Mouse (Mus musculus) ovary, postnatal 36 days (tissue): ENCODE results near the gene Slc35g3.
A peak's percentile ranks its signal among the peaks of the same experiment; 100 is the strongest.

ENCODE experiments used
- DNase-seq: peaks from one replicate; pipeline ENCODE4 v3.0.0; 2022; ENCODE audit warnings: low spot score, mixed read lengths

Slc35g3 gene

GRCm38 (mm10) chr11:69784793-69785272, 23.1 kb upstream of the Slc35g3 start:
- no peak for DNase-seq

DNA sequence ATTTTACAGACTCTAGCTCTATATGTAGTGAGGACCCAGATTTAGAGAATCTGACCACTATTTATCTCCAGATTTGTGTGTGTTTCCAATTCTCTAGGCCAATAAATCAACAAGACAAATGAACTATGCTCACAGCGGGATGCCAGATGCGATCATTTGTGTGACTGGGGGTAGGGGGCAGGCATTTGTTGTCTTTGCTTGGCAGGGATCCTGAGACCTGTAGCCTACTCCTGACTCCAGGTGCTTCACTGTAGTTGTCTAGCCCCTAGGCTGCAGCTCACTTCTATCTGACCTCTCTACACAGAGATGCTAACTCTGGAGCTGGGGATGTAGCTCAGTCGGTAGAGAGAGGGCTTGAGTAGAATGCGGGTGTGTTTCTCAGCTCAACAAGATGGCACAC, 20.1 kb upstream of the Slc35g3 start:
- no peak for DNase-seq

DNA sequence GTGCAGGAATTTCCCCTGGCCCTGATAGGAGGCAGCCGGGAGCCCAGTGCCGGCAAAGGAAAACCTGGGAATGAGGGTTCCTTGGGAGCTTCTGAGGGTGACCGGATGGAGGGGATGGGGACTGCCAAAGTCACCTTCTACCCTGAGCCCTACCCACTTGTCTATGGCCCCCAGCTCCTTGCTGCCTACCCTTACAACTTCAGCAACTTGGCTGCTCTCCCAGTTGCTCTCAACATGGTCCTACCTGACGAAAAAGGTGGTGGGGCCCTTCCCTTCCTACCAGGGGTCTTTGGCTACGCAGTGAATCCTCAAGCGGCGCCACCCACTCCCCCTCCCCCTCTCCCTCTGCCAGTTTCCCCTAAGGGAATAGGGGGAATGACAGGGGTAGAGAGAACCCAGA, 17.2 kb upstream of the Slc35g3 start:
- no peak for DNase-seq

DNA sequence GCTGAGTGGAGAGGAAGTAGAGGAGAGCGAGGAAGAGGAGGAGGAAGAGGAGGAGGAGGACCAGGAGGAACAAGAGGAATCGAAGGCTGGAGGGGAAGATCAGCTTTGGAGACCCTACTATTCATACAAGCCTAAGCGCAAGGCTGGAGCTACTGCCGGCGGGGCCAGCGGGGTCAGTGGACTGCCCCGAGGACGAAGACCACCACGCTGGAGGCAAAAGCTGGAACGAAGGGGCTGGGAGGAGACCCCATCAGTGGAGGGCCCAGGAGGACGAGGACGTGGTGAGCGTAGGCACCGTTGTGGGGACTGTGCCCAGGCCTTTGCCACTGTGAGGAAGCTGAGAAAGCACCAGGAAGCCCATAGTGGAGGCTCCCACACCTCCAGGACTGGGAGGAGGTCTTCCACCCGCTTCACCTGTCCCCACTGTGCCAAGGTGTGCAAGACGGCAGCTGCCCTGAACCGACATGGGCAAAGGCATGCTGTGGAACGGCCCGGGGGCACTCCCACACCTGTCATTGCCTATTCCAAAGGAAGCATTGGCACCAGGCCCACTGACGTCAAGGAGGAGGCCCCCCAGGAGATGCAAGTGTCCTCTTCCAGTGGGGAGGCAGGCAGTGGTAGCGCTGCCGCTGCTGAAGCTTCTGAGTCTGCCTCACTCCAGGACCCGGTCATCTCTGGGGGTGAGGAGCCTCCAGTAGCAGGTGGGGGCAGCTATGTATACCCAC, 16.7 kb upstream of the Slc35g3 start:
- no peak for DNase-seq

GRCm38 (mm10) chr11:69777504-69778257, 15.9 kb upstream of the Slc35g3 start:
- no peak for DNase-seq

GRCm38 (mm10) chr11:69776488-69776887, 14.7 kb upstream of the Slc35g3 start:
- DNase-seq, result no peak

GRCm38 (mm10) chr11:69775716-69776115, 13.9 kb upstream of the Slc35g3 start:
- no peak for DNase-seq

- DNase-seq, result no peak
Measured at GRCm38 (mm10) chr11:69774961-69775360, 13.2 kb upstream of the Slc35g3 start.

DNA sequence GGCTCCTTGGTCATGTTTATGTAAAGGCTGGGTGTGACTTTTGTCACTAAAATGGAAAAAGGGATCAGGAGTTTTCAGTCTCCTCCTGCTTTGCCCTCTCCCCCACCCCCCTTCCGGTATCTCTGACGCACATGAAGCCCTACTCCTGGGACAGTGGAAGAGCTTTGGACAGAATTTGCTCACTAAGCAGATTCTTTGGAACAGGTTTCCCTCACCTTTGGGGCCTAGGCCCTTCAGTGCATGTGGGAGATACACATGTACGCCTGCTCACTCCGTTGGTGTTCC, 5.8 kb upstream of the Slc35g3 start:
- DNase-seq, result no peak

DNA sequence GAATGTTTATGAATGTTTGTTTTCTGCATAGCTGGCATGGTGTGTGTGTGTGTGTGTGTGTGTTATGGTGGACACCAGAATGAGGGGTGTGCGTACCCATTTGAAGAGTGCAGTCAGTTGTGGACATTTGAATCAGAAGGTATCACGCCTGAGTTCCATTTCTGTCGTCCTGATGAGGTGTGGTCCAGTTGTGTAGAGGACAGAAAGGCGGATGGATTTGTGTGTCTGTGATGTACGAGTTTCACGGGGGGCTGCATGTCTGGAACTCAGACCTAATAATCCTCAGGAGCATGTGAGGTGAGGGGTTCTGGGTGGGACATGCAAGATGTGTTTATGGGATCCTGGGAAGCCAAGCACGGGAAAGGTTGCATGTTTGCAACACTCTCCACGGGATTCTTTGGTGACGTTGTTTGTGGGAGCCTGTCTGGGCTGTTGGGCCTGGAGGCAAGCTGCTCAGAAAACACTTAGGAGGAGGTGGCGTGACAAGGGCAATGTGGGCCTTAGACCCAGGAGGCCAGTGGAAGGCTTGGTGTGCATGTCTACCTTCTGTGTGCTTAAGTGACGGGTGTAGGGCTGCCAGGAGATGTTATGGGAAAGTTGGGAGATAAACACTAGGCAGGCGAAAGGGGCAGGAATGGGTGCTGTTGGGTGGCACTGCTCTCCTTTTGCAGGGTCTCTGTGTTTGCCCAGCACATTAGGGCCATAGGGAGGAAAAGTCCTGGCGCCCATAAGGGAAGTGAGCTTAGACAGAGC, 5.3 kb upstream of the Slc35g3 start:
- no peak for DNase-seq

DNA sequence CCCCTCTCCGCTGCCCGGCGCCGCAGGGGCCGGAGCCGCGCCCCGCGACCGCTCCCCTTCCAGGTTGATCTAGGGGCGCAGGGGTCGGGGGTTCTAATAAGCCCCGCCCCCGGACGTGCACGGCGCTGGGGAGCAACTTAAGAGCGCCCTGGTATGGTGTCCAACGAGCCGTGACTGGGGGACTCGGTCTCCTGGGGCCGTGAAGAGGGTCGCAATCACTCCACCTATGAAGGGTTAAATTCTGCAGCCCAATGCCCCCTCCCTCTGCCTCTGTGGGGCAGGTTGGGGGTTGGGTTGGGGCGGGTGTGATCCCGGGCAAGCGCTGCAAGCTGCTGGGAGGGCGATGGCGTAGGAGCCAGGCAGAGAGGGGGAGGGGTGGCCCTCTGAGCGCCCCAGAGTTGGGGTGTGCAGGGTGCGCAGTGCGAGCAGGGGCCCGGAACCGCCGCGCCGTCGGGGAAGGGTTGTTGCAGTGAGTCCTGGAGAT, 4.4 kb upstream of the Slc35g3 start:
- DNase-seq, result peak; percentile 71

GRCm38 (mm10) chr11:69765221-69766125, 3.7 kb upstream of the Slc35g3 start, which contains the start of gene Zbtb4:
Gene Zbtb4 (plus strand): TSS chr11:69765912.
- DNase-seq, result peak; percentile 57

GRCm38 (mm10) chr11:69763551-69763950, 1.8 kb upstream of the Slc35g3 start:
- DNase-seq, result no peak

- no peak for DNase-seq
Measured at GRCm38 (mm10) chr11:69760901-69761200, 917 bp downstream of the Slc35g3 start.

DNA sequence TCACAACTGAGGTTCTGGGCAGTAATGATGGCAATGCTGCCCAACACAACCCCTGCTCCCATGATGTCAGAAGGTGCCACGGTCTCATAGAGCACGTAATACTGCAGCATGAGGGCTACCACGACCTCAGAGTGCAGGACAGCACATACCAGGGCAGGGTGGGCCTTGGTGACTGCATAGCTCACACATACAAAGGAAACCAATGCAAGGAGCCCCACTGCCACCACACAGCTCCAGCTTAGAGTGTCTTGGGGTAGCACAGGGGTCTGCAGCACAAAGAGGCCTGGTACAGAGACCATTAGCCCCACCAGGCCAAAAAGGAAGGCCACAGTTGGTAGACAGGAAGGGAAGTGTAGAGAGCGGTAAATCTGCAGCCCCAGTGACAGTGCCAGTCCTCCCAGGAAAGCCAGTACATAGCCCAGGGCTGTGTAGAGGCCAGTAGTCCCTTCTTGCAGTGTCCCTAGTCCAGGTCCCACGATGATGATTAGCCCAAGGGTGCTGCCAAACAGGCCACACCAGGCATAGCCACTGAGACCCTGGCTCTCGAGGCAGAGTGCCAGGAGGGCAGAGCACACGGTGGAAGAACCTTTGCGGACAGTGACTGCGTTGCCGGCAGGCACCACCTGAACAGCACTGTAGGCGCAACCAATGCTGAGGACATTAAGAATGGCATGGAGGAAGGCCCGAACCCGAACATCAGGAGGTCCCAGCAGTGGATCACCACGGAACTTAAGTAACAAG, 1.4 kb downstream of the Slc35g3 start:
- no peak for DNase-seq

GRCm38 (mm10) chr11:69758971-69759721, 2.6 kb downstream of the Slc35g3 start:
- peak; percentile 80 for DNase-seq

DNA sequence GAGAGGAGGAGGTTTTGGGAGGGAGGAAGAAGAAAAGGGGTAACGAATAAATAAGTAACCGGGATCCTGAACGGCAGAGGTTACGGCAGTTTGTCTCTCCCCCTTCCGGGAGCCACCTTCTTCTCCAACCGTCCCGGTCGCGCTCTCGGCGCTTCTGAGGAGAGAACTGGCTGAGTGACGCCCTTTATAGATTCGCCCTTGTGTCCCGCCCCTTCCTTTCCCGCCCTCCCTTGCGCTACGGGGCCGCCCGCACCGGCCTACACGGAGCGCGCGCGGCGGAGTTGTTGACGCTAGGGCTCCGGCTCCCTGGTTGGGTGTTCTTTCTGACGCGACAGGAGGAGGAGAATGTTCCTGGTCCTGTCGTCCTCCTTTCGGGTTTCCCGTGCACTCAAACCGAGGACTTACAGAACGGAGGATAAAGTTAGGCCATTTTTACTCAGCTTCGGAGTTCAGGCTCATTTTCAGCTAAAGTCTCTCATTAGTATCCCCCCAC, 3.2 kb downstream of the Slc35g3 start, which contains the start of gene Polr2a:
Gene Polr2a (minus strand): TSS at position 160 of the 493 bp plus-strand sequence.
- DNase-seq, result peak; percentile 98

GRCm38 (mm10) chr11:69758090-69758456, 3.7 kb downstream of the Slc35g3 start:
- peak; percentile 98 for DNase-seq

DNA sequence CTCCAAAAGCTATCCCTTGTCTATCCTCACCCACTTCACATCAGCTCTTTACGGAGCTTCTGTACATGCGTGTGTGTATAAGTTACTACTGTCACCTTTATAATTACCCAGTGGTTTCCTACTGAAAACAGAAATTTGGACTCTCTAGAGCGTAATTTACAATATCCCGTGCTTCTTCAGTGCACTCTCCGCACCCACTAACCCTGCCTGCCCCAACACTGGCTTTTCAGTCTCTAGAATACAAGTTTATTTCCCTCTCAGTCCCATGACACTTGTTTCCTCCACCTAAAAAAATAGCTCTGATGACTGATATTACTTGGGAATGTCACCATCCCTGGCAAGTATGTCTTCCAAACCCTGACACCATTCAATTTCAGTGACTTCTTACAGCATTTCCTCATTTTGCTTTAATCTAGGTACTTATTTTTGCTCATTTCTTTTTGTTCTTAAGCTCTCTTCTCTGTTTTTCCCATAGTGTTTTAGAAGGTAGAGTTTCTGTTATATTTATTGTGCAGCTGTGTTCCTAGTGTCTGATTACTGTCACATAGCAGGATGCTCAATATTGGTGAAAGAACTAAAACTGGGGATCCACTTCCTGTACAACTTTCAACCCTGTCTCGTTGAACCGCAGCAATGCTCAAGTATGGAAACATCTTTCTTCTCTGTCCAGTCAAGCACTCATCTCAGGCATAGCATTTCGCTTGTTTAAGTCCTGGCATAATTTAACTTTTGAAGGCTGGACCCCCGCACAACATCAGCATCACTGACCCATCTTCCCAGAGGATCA, 4.3 kb downstream of the Slc35g3 start:
- no peak for DNase-seq
